Mouse (Mus musculus): Measurements from ENCODE around the gene Arel1.

Gene Arel1

DNA sequence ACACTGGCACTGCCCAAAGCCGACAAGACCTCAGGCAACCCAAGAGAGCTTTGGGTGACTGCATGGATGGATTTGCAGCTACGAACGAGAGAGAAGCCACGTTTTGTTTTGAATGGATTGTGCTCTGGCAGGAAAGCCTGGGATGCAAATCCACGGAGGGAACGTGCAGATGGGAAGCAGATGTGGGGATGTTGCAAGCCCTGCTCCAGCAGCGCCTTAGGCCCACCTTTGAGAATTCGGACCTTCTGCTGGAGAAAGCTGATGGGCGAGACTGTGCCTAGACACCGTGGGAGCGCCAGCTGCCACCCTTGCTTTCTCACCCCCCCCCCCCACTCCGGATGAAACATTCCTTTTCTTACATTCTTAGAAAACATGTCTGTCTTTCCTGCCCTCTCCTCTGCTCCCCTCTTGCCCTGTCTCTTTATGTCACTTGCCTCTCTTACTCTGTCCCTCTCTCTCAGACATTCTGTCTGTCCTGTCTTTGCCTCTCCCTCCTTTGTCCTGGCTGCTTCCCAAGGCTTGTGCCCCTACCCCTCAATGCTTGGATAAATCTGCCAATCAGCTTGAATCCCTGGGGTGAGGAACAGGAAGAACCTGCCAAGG, 63.6 kb downstream of the Arel1 start:
- no peak for DNase-seq (ENCODE audit: low spot score in 2 of 2)

DNA sequence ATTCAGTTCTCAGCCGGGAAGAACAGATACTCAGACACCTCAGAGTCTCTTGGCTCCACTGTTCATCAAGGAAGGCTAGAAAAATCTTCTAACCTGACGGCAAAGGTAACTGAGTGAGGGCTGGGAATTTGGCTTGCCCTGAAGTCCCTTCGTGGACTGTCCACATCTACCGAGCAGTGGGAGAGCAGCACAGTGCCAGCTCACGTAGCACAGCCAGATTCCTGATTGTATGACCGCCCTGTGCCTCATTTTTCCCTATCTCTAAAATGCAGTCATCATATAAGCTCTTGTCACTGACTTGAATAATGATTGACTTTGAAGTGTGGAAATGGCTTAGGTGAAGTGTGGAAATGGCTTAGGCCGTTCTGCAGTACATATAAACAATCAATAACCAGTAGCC, 66.3 kb downstream of the Arel1 start:
- DNase-seq (ENCODE audit: low spot score in 2 of 2): no peak

DNA sequence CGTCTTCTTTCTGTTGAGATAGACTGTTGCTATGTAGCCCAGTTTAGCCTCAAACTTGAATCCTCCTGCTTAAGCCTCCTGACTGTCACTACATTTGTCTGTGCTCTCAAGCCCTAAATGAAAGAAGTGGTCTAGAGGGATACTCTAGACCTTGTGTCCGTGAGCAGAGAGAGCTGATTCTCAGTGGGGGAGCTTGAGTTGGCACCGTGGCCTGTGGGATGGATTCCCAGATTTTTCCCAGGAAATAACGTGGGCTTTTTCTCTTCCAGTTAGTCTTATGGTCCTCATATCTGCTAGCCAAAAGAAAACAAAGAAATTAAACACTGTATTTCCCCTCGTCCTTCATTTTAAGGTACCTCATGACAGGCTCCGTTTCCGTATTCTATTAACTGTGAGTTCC, 70.4 kb downstream of the Arel1 start:
- no peak for DNase-seq (ENCODE audit: low spot score in 2 of 2)

DNA sequence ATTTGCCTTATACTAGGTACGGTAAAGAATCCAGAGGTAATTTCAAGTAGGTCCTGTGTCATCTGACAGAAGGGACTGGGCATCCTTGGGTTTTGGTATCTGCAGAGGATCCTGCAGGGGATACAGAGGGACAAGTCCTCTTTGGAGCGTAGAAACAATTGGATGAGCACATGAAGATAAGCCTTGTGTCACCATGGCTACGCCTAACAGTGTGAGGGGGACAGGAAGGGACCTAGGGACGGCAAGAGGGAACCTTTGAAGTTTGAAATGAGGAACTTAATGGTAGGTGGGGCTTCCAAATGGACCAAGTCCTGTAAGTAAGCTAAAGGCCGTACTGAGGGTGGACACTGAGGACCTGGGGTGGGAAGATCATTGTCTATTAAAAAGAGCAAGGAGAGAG, 73.4 kb downstream of the Arel1 start:
- no peak for DNase-seq (ENCODE audit: low spot score in 2 of 2)

DNA sequence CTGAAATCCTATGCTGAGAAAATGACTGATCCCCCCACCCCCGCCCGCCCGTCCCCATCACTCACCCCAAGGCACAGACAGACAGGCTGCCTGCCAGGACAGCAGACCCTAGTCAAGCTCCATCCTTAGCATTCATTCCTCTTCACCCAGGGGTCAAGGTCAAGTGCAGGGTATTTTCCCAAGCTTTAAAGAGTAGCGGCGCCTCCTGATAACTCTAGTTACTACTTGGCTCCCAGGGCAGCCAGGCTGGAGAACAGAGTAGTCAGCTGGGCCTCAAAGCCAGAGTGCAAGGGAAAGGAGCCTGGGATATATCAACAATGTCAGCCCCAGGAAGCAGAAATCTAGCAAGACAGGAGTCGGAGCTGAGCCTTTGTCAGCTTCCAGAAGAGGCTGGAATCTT, 74.5 kb downstream of the Arel1 start:
- DNase-seq (ENCODE audit: low spot score in 2 of 2): no peak

DNA sequence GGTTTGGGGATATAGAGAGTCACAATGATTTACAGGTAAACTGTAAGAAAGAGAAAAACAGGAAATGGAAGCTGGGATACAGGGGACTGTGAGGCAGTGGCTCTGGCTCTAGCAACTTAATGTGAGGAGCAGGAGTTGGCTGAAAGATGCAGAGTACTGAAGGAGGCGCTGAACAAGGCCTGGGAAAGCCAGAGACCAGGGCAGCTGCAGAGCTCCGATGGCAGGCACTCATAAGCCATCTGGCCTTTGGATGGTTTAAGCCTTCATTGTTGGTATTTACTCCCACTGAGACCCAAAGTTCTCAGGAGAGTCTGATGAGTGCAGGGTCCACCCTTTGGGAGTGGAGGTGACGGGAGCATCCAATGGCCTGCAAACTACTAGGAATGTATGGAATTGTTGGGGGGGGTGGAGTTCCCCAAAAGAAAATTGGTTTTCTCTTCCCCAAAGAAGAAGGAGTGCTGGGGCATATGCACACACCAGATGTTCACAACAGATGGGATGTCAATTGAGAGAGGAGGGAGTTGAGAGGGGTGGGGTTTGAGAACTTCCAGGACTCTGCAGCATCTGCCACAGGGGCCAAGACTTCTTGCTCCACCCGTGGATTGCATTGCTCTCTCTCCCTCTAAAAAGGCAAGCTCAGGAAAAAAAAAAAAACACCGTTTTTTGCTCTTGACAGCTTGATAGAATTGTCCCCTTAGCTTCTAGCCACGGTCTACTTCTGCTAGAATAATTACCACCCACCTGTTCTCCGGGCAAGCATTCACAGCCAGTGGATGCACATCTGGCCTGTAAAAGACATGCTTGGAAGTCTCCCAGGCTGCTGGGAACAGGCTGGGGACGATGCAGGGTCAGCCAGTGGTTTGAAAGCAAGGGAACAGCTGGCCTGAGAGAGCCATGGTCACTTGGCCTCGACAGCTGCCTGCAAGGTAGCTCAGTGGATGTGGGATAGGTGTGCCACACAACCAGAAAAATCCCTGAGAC, 76.8 kb downstream of the Arel1 start:
- DNase-seq (ENCODE audit: low spot score in 2 of 2): no peak

DNA sequence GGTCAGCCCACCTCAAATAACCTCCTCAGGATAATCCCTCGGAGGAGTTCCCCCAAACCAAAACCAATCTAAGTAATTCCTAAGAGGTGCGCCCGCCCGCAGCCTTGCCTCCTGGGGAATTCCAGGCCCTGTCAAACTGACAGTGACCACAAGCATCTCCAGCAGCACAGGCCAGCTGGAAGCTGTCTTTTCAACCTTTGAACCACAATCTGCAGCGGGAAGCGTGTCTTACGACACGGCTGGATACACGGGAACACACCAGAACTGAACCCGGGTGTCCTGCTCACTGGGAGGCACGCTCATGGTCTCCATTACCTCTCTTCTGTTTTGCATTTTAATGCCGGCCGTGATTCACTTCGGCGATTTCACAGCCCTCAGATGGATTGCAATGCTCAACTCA, 80.4 kb downstream of the Arel1 start:
- DNase-seq (ENCODE audit: low spot score in 2 of 2): no peak

DNA sequence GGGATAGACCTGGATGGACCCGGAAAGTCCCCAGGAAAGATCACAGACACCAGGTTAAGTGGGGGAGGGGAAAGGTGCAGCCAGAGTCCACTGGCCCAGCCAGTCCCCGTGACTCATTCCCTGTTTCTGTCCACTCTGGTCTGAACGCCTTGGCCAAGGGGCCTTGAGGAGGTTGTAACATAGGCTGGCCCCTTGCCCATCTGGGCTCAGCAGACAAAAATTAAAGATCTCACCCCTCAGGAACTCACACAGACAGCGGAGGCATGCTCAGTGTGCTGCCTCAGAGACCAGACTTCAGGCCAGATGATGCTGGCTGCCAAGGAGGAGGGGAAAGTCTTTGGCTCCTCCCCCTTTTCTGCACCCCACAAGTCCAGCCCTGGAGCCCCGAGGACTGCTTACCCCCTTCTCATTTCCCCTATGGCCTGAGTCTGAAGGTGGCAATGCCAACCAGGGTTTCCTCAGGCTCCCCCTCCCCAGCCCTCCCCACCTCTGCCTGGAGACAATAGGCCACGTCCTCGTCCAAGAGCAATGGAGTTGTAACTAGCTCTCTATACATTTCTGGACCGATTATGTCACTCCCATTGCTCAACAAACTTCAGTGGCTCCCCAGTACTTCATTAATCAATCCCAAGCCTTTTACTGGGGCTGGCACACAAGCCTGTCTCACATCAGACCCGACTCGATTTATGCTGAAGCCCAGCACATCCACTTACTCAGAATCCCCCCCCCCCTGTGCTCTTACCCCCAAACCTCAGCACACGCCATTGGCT, 85.4 kb downstream of the Arel1 start:
- no peak for DNase-seq (ENCODE audit: low spot score in 2 of 2)

DNA sequence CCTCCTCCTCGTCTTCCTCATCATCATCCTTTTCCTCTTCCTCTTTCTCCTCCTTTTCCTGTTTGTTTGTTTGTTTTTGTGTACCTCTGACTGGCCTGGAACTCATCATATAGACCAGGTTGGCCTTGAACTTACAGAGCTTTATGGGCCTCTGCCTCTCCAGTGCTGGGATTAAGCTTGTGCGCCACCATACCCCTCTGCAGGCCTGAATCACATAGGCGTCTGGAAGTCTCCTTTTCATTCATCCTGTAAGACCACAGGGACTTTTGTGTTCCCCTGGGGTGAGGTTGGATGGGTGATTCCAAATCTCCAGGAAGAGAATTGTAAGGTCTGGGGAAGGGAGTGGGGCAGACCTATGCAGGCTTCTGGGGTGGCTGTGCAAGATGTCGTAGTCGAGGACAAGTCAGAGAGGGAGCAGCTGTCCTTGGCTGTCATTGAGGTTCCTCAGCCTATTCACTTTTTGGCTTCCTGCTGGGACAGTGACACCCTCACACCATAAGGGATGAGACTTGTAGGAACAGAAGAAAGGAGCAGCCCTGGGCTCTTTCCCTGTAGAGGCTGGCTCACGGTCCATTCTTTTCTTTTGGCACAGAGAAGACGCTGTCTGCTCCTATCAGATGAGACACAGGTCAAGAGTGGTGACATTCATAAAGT, 86.2 kb downstream of the Arel1 start:
- DNase-seq (ENCODE audit: low spot score in 2 of 2): no peak

DNA sequence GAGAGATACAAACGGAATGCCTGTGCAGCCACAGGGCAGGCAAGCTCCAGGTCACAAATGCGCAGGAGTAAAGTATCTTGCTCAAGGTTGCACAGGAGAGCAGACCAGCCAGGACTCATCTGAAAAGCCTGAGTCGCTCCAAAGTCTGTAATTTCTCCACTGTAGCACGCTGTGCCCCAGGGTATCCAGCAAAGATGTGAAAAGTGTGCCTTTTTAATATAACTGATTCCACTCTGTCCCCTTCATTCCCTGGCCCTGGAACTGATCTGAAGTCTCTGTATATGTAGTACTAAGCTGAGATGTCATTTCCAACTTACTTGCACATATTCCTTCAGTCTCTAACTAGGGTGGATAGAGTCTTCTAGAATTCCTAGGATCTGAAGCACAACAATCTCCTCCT, 87.9 kb downstream of the Arel1 start:
- no peak for DNase-seq (ENCODE audit: low spot score in 2 of 2)

DNA sequence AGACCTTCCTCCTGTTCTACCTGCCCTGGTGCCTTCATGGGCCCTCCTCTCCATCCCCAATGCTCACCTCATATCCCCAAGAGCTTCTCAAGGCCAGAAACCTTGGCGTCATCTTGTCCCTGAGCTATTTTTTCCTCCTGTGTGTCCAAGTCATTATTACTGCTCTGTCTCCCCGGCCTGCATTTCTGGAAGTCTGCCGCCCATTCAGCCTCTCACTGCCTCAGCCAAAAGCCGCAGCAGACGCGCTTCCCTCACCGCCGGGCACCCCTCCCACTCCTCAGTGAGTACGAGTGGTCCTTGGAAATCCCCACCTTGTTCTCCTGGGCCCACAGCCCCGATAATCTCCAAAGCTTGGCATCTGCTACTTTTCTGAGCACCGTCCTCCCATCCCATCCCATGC, 90.6 kb downstream of the Arel1 start:
- DNase-seq (ENCODE audit: low spot score in 2 of 2): no peak

DNA sequence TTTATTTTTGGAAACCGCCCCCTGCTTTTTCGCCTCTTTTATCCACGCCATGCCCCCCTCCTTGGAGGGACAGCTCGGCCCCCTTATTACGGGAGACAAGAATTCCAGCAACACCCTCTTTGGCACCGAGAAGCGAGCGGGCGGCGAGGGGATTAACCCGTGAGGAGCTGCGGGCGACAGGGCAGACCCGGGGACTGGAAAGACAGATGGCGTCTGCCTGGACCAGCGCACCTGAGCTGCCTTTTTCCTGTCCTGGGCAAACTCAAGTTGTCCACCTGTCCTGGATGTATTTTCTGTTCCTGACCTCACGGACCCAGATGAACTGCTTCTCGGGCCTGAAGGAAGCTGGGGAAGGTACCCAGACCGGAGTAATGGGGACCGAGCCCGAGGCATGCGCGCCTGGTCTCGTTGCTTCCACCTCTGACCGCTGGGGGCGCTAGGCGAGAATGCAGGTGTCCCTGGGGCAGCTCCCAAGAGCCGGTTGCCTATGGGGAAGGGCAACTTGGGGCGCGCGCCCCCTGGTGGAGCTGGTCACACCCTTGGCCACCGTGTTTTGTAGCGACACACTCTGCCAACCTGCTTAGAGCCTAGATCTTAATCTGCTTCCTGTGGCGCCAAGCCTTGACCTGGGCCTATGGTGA, 94.1 kb downstream of the Arel1 start, which contains the start of gene Ltbp2:
Gene Ltbp2 (minus strand): TSS at position 52 of the 641 bp plus-strand sequence.
- DNase-seq (ENCODE audit: low spot score in 2 of 2): peak; percentile 45 to 69

DNA sequence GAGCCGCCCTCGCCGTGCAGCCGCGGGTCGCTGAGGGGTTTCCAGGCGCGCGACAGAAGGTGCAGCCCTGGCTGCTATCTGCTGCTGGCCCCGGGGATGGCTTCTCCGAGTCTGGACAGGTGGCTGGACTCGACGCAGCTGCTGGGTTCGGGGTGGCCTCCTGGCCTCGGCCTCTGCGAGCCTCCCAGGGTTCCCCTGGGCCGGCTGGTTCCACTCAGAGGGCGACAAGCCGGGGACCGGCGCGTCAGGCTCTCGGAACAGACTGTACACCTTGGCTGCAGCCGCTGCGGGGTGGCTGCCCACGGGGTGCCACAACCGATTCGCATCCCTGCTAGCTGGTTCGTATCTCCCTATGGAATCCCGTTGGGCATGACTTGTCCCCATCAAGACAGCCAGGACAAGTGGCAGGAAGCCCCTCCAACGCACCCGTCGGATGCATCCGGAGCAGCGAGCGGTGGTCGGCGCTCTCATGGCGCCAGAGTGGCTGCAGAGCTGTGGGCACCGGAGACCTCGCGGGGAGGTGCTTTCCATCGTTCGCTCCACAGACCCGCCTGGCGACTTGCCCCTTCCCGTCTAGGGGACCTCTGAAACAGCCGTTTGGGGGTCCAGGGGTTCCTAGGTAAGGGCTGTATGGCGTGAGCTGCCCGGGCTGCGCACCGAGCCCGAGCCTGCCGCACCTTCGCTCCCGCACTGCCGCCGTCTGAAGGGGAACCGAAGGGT, 94.8 kb downstream of the Arel1 start:
- no peak for DNase-seq (ENCODE audit: low spot score in 2 of 2)

DNA sequence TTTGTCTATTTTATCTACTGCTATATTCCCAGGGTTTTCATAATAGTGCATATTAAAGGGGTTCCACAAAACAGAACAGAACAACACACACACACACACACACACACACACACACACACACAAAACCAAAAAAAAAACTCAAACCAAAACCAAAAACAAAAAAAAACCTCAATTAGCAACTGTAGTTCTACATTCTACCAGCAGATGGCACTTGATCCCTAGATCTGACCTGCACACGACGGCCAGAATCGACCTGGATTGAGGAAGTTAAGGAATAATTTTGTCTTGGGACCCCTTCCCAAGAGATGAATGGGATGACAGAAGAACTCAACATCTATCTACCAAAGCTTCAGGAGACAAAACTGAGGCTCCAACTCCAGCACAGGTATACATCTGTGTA, 97.3 kb downstream of the Arel1 start:
- no peak for DNase-seq (ENCODE audit: low spot score in 2 of 2)

DNA sequence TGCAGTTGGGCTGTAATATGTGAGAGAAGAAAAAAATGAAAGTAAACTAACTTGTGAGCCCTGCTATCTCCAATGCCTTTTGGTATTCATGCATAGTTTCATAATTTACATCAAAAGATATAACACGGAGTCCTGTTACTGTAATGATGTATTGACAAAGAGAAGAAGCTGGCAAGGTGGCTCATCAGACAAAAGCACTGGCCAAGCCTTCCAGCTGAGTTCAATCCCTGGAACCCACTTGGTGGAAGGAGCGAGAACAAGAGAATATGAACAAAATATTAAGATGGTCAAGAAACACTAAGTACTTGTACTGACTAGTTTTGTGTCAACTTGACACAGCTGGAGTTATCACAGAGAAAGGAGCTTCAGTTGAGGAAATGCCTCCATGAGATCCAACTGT, 98.4 kb downstream of the Arel1 start:
- DNase-seq (ENCODE audit: low spot score in 2 of 2): no peak
